Mouse (Mus musculus) naive thymus-derived CD4-positive, alpha-beta T cell, adult 2 months (primary cell): Measurements from ENCODE around the gene Hoxb1.

Experiments
- DNase-seq: peaks from one replicate; pipeline ENCODE4 v3.0.0-alpha.2; 2011; ENCODE audit warnings: low read depth

Hoxb1 gene

GRCm38 (mm10) chr11:96404016-96404604 is 38.6 kb downstream of the Hoxb1 start:
- no peak for DNase-seq

- DNase-seq = no peak
Measured at GRCm38 (mm10) chr11:96404831-96405230, 39.3 kb downstream of the Hoxb1 start.

GRCm38 (mm10) chr11:96405541-96405940 is 40.0 kb downstream of the Hoxb1 start:
- DNase-seq = no peak

GRCm38 (mm10) chr11:96407191-96408072 is 41.9 kb downstream of the Hoxb1 start:
- peak; percentile 65 for DNase-seq

GRCm38 (mm10) chr11:96408234-96409010 is 42.9 kb downstream of the Hoxb1 start:
- no peak for DNase-seq

GRCm38 (mm10) chr11:96411019-96411418 is 45.5 kb downstream of the Hoxb1 start:
- no peak for DNase-seq

GRCm38 (mm10) chr11:96411934-96412333 is 46.4 kb downstream of the Hoxb1 start:
- no peak for DNase-seq

GRCm38 (mm10) chr11:96412941-96413491 is 47.5 kb downstream of the Hoxb1 start:
- no peak for DNase-seq

- DNase-seq = no peak
Measured at GRCm38 (mm10) chr11:96413527-96413926, 48.0 kb downstream of the Hoxb1 start.

- no peak for DNase-seq
Measured at GRCm38 (mm10) chr11:96414002-96414401, 48.5 kb downstream of the Hoxb1 start.
